Mouse (Mus musculus) bone marrow macrophage, adult 2 months (primary cell): Measurements from ENCODE around the gene Gm14325. TPM values are rescaled to one million over a fixed set of nuclear protein-coding genes. Genes with fewer than 3 reads are reported as not detected.
"Not testable (repeated sequence)": the region's sequence is repeated elsewhere in the genome, so short reads cannot be mapped to it uniquely, and the experiment has no call there.

ENCODE experiments used
- H3K27ac ChIP-seq: 2 replicates; pipeline ENCODE4 v1.5.1; 2012; ENCODE audit warnings: low read depth, low read length; ENCODE audit not compliant: insufficient read depth
- H3K4me1 ChIP-seq: 2 replicates; pipeline ENCODE4 v1.6.1; 2012; ENCODE audit warnings: low read length; ENCODE audit not compliant: control insufficient read depth, insufficient read depth
- H3K4me3 ChIP-seq: 2 replicates; pipeline ENCODE4 v1.5.1; 2012; ENCODE audit warnings: mild to moderate bottlenecking, low read length, moderate library complexity; ENCODE audit not compliant: insufficient read depth
- polyA plus RNA-seq: library from polyadenylated mRNA; stranded (reverse); fragments of >200 nt; gene quantifications from 2 replicates; pipeline ENCODE4 v1.2.4, GENCODE M21; 2012; ENCODE audit not compliant: missing spikeins, insufficient read depth, insufficient read length

The Gm14325 gene
- polyA plus RNA-seq: 16.9 and 19.5 TPM in 2 replicates

DNA sequence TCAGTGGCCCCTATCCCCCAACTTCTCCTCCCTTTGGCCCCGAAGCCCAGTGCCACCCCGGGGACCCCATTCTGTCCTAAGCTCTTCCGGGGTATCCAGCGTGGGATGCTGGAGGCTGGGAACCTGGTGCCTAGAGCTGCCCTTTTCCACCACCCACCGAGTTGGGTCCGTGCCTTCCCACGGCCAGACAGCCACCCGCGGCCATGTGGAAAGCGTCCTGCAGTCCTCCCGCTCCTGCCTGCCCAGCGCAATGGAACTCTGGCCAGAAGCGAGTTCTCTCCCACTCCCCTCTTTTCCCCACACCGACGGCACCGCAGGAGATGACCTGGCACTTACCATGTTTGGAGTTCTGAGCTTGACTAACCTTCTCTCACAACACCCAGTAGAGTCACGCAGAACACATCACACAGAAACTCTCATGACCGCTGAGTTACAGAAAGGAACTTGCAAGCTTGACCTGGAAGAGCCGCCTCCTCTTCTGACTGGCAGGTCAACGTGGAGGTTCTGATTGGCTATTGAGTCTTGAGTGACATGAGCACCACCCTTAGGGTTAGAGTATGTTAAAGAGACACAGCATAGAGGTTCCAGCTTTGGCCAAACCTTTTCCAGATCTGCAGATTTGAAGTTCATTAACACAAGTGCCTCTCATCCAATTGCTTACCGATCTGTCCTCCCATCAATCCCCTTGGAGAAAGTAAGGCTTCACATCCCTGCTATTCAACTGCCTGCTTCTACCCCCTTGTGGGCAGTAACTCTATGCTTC is at the start of gene Gm14325:
Gene Gm14325 (minus strand): TSS at position 436 of the 763 bp plus-strand sequence.
- peak within 1 kb of the TSS; percentile 56 for H3K4me3 ChIP-seq
- not testable (repeated sequence) for H3K27ac ChIP-seq, H3K4me1 ChIP-seq

DNA sequence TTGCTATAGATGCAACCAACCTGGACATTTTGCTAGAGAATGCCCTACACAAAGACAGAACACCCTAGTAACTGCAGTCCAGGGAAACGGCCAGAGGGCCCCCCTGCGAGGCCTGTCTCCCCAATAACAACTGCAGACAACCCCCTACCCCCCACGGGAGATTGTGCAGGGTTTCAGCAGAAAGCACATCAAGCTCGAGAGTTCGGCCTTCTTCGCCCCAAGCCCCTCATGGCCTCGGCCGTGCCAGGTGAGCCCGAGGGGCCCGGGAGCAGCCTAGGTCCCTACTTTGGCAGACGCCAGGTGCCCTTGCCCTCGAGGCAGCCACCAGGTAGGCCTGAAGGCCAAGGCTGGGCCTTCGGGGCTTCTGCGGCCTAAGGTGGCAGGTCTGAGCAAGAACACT is 47.6 kb upstream of the Gm14325 start:
- H3K4me1 ChIP-seq, H3K4me3 ChIP-seq: not testable (repeated sequence)

DNA sequence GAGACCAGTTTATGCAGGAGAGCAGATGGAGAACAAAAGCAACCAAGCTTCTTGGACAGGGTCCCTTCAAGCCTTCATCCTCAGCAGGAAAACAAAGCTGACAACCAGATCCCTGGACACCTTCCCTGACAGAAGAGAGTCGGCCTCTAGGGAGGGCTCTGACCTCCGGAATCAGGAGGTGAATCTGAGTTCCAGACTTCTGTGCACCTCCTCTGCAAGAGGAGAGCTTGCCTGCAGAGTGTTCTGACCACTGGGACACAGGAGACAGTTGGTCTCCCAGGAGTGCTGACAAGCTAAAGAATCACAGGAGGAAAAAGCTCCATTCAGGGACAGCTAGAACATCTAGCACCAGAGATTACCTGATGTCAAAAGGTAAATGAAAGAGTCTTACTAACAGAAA is 22.1 kb upstream of the Gm14325 start:
- H3K4me3 ChIP-seq, H3K27ac ChIP-seq, H3K4me1 ChIP-seq: not testable (repeated sequence)

More for the DNA sequence above, 47.6 kb upstream of the Gm14325 start:
- not testable (repeated sequence) for H3K27ac ChIP-seq

DNA sequence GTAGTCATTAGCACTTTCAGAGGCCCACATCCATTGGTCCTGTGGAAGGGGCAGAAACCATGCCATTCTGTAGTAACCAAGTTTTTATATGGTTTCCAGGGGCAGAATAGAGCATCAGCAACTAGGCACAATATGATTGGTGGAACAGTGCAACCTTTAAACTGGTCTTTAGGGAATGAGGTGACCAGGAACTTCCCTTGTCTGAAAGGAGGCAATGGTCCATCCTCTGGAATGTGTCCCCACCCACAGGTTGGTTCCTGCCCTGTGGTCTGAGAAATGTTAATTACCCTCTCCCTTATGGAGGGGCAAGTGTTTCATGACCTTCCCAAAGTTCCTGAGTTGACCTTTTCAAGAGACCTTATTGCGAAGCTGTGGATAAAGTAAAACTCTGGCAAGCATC is 3.5 kb upstream of the Gm14325 start:
- H3K27ac ChIP-seq, H3K4me3 ChIP-seq, H3K4me1 ChIP-seq: not testable (repeated sequence)

DNA sequence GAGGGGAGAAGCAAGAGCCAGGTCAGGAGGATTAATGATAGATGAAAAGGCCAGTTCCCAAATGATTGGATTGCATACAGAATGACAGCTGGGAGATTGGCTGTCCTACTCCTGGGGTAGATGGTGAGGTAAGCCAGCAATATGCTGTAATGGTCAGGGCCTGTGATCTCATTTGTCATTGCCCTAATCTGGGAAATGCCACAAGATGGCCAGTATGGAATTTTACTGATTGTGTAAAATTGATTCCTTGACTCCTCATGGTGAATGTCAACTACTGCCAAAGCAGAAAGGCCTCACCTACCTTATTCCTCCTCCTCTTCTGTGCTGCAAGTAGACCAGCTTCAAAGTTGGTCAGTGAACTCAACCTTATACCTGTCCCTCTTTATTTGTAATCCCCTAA is 3.4 kb downstream of the Gm14325 start:
- H3K4me1 ChIP-seq, H3K27ac ChIP-seq, H3K4me3 ChIP-seq: not testable (repeated sequence)

DNA sequence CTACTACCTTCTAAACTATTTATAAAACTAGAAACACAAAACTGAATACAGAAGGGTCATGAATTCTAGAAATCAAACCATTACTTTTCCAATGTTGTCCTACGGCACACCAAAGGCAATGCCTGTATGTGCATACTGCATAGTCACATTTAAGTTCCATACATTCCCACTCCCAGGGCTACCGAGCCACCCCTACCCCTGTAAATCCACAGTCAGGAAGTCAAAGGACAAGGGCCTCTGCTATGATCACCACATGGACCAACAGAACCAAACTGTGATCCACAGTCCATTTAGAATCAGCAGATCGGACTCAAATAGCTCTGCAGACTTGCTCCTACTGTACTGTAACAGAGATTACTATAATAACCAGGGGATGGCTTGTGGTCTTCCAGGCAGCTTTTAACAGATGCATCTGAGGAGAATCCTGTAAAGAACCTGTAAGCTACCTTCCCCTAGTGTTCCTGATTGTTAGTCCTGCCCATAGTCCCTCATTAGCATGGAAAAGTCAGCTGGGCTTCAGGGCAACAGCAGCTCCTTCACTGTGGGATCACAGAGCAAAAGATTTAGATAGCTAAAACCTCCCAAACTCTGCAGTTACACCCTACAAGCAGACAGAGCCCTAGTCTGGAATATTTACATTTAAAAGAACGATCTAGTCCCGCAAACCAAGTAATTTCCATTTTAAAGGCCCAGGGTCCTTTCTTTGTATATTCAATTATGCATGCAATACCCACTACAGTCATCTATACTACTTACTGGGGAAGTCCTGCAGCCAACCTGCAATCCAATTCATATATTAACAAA is 4.2 kb downstream of the Gm14325 start:
- not testable (repeated sequence) for H3K4me3 ChIP-seq

DNA sequence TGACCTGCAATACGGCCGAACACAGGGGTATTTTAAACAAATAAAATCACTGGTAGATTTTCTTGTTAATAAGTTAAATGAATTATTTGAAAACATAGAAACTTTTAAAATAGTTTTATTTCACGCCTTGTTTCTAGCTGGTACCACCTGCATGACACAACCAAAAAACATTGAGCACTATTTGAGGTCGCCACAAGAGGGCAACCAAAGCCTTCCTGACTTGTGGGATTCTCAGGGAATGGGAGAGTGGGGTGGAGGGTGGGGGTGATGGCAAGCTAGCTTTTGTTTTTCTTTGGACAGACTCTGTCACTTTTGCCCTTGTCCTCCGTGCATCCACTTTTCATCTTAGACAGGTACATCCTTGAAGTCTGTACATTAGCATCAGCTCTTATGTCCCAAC is 18.2 kb downstream of the Gm14325 start:
- not testable (repeated sequence) for H3K4me3 ChIP-seq, H3K27ac ChIP-seq

More for the DNA sequence above, 4.2 kb downstream of the Gm14325 start:
- not testable (repeated sequence) for H3K4me1 ChIP-seq, H3K27ac ChIP-seq

DNA sequence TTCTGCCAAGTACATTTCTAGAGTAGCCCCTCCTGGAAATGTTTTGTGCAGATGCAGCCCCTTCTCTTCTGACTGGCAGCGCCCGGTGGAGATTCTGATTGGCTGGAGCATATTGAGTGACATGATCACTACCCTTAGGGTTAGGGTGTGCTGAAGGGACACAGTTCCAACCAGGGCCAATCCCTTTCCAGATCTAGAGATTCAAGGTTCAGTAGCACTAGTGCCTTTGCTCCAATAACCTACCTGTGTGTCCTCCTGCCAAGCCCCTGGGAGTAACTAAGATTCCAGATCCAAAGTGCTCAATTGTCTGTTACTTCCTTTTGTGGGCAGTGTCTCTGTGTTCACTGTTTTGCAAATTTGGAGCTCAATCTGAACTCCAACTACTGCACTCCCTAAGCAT is 34.0 kb downstream of the Gm14325 start:
- H3K4me1 ChIP-seq, H3K4me3 ChIP-seq, H3K27ac ChIP-seq: not testable (repeated sequence)

More for the DNA sequence above, 18.2 kb downstream of the Gm14325 start:
- H3K4me1 ChIP-seq: not testable (repeated sequence)

DNA sequence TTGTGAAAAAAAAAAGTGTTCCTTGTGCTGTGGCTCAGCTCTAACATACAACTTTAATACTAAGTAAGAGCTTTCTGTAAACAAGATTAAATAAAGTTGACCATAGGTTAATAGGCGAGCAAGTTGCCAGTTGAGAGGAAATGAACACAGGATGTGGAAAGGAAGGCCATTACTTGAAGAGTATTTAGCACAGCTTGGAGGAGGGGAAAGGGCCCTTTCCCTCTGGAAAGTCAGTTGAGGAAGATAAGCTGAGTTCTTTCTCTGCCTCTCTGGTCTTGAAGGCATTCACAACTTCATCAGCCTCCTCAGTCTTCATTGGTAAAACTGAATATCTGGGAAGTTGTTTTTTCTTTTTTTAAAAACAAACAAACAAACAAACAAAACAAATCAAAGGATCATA is 52.8 kb downstream of the Gm14325 start:
- not testable (repeated sequence) for H3K4me3 ChIP-seq, H3K27ac ChIP-seq, H3K4me1 ChIP-seq

Other genes with a start within 250 kb of the Gm14325 start
- gene Gm14322, start 81.0 kb downstream of the Gm14325 start, polyA plus RNA-seq: 1.2 and 2.7 TPM in 2 replicates
- 1.1 and 1.9 TPM in 2 replicates for gene Gm14327, start 56.8 kb upstream of the Gm14325 start, polyA plus RNA-seq
- gene Zfp972, start 85.3 kb upstream of the Gm14325 start, polyA plus RNA-seq: 2.8 and 3.3 TPM in 2 replicates
- 14.2 and 16.6 TPM in 2 replicates for gene Gm14326, start 117.0 kb upstream of the Gm14325 start, polyA plus RNA-seq
- gene Zfp971, start 182.9 kb upstream of the Gm14325 start, polyA plus RNA-seq: 12.8 and 18.6 TPM in 2 replicates
- 6.6 and 6.8 TPM in 2 replicates for gene Zfp931, start 238.1 kb upstream of the Gm14325 start, polyA plus RNA-seq